Mouse (Mus musculus): ENCODE measurements around the gene Mgll.

DNA sequence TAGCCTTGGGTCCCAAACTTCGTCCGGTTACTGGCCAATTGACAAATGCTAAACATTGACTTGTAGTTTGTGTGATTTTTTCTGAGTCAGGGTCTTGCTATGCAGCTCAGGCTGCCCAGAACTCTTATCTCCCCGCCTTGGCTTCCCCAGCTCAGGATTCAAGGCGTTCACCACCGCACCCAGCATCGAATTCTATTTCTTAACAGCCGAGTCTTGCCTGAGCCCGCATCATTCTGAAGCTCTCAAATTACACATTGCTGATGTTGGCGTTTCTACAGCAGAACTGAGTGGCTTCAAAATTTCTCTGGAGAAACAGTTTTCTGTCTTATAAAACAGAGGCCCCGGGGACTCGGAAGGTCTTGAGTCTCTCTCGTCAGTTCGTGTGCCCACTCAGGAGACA, 47.8 kb downstream of the Mgll start:
- TF ChIP-seq CTCF (conservative IDR thresholded peaks at IDR 0.05; ENCODE audit: insufficient read depth, insufficient read length, low read depth, low read length) (no peak), POLR2A (IDR thresholded peaks at IDR 0.05; ENCODE audit: low read depth, low read length) (no peak)

All from kidney, adult 2 months (tissue).